Mouse (Mus musculus) MEL (cell line): Measurements from ENCODE around the gene Eif4e3. TPM values are rescaled to one million over a fixed set of nuclear protein-coding genes. Genes with fewer than 3 reads are reported as not detected.

ENCODE experiments used
- DNase-seq: peaks from one replicate; pipeline ENCODE4 v3.0.0; 2011; ENCODE audit warnings: low read depth, low spot score
- H3K27ac ChIP-seq: 2 replicates; pipeline ENCODE4 v1.5.1; 2012; ENCODE audit warnings: low read depth, mild to moderate bottlenecking, control low read depth, low read length, moderate library complexity; ENCODE audit not compliant: control insufficient read depth
- H3K27me3 ChIP-seq, 2 experiments: fragments of 150-350 bp in 1 of 2; sonication (generic) in 1 of 2; 2 replicates each; pipeline ENCODE4 v1.6.1; 2012; ENCODE audit warnings: low read length in 2 of 2, mild to moderate bottlenecking in 2 of 2, improper control_type of control experiment in 1 of 2, moderate library complexity in 1 of 2; ENCODE audit not compliant: insufficient read depth in 2 of 2, control insufficient read depth in 1 of 2
- H3K36me3 ChIP-seq, 2 experiments: 2 replicates each; pipeline ENCODE4 v1.6.1; 2012 to 2014; ENCODE audit warnings: low read length in 2 of 2, improper control_type of control experiment in 1 of 2, inconsistent platforms in 1 of 2, mild to moderate bottlenecking in 1 of 2; ENCODE audit not compliant: insufficient read depth in 2 of 2, control insufficient read depth in 1 of 2
- H3K4me1 ChIP-seq, 2 experiments: fragments of 150-350 bp in 1 of 2; sonication (generic) in 1 of 2; 2 replicates each; pipeline ENCODE4 v1.6.1; 2012; ENCODE audit warnings: low read length in 2 of 2, improper control_type of control experiment in 1 of 2, mild to moderate bottlenecking in 1 of 2; ENCODE audit not compliant: insufficient read depth in 2 of 2, control insufficient read depth in 1 of 2
- H3K4me3 ChIP-seq, 2 experiments: fragments of 150-350 bp in 1 of 2; sonication (generic) in 1 of 2; 2 replicates each; pipeline ENCODE4 v1.5.1; 2012; ENCODE audit warnings: low read depth in 2 of 2, low read length in 2 of 2, mild to moderate bottlenecking in 2 of 2, moderate library complexity in 2 of 2, control low read depth in 1 of 2, improper control_type of control experiment in 1 of 2; ENCODE audit not compliant: control insufficient read depth in 1 of 2, insufficient read depth in 1 of 2
- H3K79me2 ChIP-seq: 2 replicates; pipeline ENCODE4 v1.6.1; 2012; ENCODE audit warnings: mild to moderate bottlenecking, low read length, moderate library complexity; ENCODE audit not compliant: control insufficient read depth, poor library complexity, insufficient read depth
- H3K9ac ChIP-seq: 2 replicates; pipeline ENCODE4 v1.6.1; 2012; ENCODE audit warnings: low read depth, mild to moderate bottlenecking, control low read depth, low read length, moderate library complexity; ENCODE audit not compliant: control insufficient read depth, poor library complexity, severe bottlenecking
- H3K9me3 ChIP-seq: fragments of 150-350 bp; sonication (generic); replicated peaks from 2 replicates; pipeline ENCODE4 v1.6.1; 2012; ENCODE audit warnings: mild to moderate bottlenecking, low read length, improper control_type of control experiment, moderate library complexity; ENCODE audit not compliant: insufficient read depth
- CHD1 ChIP-seq: IDR thresholded peaks from 2 replicates; pipeline ENCODE4 v1.6.1; 2012; ENCODE audit warnings: low read depth, mild to moderate bottlenecking, inconsistent platforms, low read length, improper control_type of control experiment
- E2F4 ChIP-seq: IDR thresholded peaks from 2 replicates; pipeline ENCODE4 v1.6.1; 2011; ENCODE audit warnings: low read depth, low read length, improper control_type of control experiment, borderline replicate concordance
- ELF1 ChIP-seq: IDR thresholded peaks from 2 replicates; pipeline ENCODE4 v1.6.1; 2014; ENCODE audit warnings: low read depth, mild to moderate bottlenecking, inconsistent platforms, low read length, improper control_type of control experiment, moderate library complexity
- EP300 ChIP-seq, 2 experiments: IDR thresholded peaks; 2 replicates each; pipeline ENCODE4 v1.6.1; 2011; ENCODE audit warnings: improper control_type of control experiment in 2 of 2, low read length in 2 of 2, low read depth in 1 of 2, mild to moderate bottlenecking in 1 of 2
- ETS1 ChIP-seq: IDR thresholded peaks from 2 replicates; pipeline ENCODE4 v1.6.1; 2012; ENCODE audit warnings: low read depth, mild to moderate bottlenecking, inconsistent platforms, low read length, improper control_type of control experiment, moderate library complexity
- GATA1 ChIP-seq: IDR thresholded peaks from 2 replicates; pipeline ENCODE4 v1.6.1; 2011; ENCODE audit warnings: low read depth, low read length, improper control_type of control experiment
- JUND ChIP-seq: IDR thresholded peaks from 2 replicates; pipeline ENCODE4 v1.6.1; 2011; ENCODE audit warnings: low read depth, mild to moderate bottlenecking, improper control_type of control experiment, low read length
- KAT2A ChIP-seq: conservative IDR thresholded peaks from 2 replicates; pipeline ENCODE4 v1.6.1; 2012; ENCODE audit warnings: low read depth, low read length, improper control_type of control experiment, inconsistent platforms
- MEF2A ChIP-seq: IDR thresholded peaks from 2 replicates; pipeline ENCODE4 v1.6.1; 2014; ENCODE audit warnings: low read depth, mild to moderate bottlenecking, inconsistent platforms, low read length, improper control_type of control experiment; ENCODE audit not compliant: poor library complexity, insufficient replicate concordance, severe bottlenecking; ENCODE audit errors: extremely low read depth
- MYC ChIP-seq: IDR thresholded peaks from 2 replicates; pipeline ENCODE4 v1.6.1; 2011; ENCODE audit warnings: low read depth, mild to moderate bottlenecking, low read length, improper control_type of control experiment, moderate library complexity
- NELFE ChIP-seq: IDR thresholded peaks from 2 replicates; pipeline ENCODE4 v1.6.1; 2011; ENCODE audit warnings: low read depth, low read length, improper control_type of control experiment
- NRF1 ChIP-seq: IDR thresholded peaks from 2 replicates; pipeline ENCODE4 v1.6.1; 2014; ENCODE audit warnings: low read depth, mild to moderate bottlenecking, inconsistent platforms, low read length, improper control_type of control experiment, moderate library complexity; ENCODE audit not compliant: poor library complexity, insufficient read depth, severe bottlenecking
- POLR2A ChIP-seq, 2 experiments: IDR thresholded peaks; 2 replicates each; pipeline ENCODE4 v1.6.1; 2011 to 2012; ENCODE audit warnings: low read length in 2 of 2, mild to moderate bottlenecking in 2 of 2, control low read depth in 1 of 2, improper control_type of control experiment in 1 of 2, low read depth in 1 of 2, moderate library complexity in 1 of 2; ENCODE audit not compliant: control insufficient read depth in 1 of 2, insufficient read depth in 1 of 2, poor library complexity in 1 of 2
- POLR2AphosphoS2 ChIP-seq: IDR thresholded peaks from 2 replicates; pipeline ENCODE4 v1.6.1; 2011; ENCODE audit warnings: low read length, improper control_type of control experiment
- RAD21 ChIP-seq: IDR thresholded peaks from 2 replicates; pipeline ENCODE4 v1.6.1; 2011; ENCODE audit warnings: mild to moderate bottlenecking, low read depth, low read length, improper control_type of control experiment
- RCOR1 ChIP-seq: IDR thresholded peaks from 2 replicates; pipeline ENCODE4 v1.6.1; 2012; ENCODE audit warnings: low read depth, mild to moderate bottlenecking, inconsistent platforms, low read length, improper control_type of control experiment
- SIN3A ChIP-seq: IDR thresholded peaks from 2 replicates; pipeline ENCODE4 v1.6.1; 2012; ENCODE audit warnings: low read length, improper control_type of control experiment, inconsistent platforms
- SMC3 ChIP-seq: IDR thresholded peaks from 2 replicates; pipeline ENCODE4 v1.6.1; 2011; ENCODE audit warnings: low read depth, low read length, improper control_type of control experiment
- TAL1 ChIP-seq: IDR thresholded peaks from 2 replicates; pipeline ENCODE4 v1.6.1; 2012; ENCODE audit warnings: mild to moderate bottlenecking, inconsistent platforms, low read length, moderate library complexity, mixed read lengths
- TBP ChIP-seq: IDR thresholded peaks from 2 replicates; pipeline ENCODE4 v1.8.0; 2011; ENCODE audit warnings: low read depth, low read length, improper control_type of control experiment
- TCF12 ChIP-seq: IDR thresholded peaks from 2 replicates; pipeline ENCODE4 v1.6.1; 2014; ENCODE audit warnings: low read depth, mild to moderate bottlenecking, inconsistent platforms, low read length, improper control_type of control experiment, moderate library complexity
- USF2 ChIP-seq, 2 experiments: IDR thresholded peaks; 2 replicates each; pipeline ENCODE4 v1.6.1; 2011 to 2012; ENCODE audit warnings: improper control_type of control experiment in 2 of 2, low read length in 2 of 2, borderline replicate concordance in 1 of 2, inconsistent platforms in 1 of 2, low read depth in 1 of 2, mild to moderate bottlenecking in 1 of 2; ENCODE audit not compliant: insufficient read depth in 1 of 2
- ZC3H11A ChIP-seq: IDR thresholded peaks from 2 replicates; pipeline ENCODE4 v1.6.1; 2012; ENCODE audit warnings: low read depth, mild to moderate bottlenecking, inconsistent platforms, low read length, improper control_type of control experiment
- ZKSCAN1 ChIP-seq: IDR thresholded peaks from 2 replicates; pipeline ENCODE4 v1.6.1; 2012; ENCODE audit warnings: low read depth, mild to moderate bottlenecking, inconsistent platforms, low read length, improper control_type of control experiment, moderate library complexity
- ZNF384 ChIP-seq: IDR thresholded peaks from 2 replicates; pipeline ENCODE4 v1.6.1; 2012; ENCODE audit warnings: low read depth, mild to moderate bottlenecking, inconsistent platforms, low read length, improper control_type of control experiment
- polyA plus RNA-seq, 2 experiments: library from polyadenylated mRNA; stranded (reverse) in 1 of 2; unstranded in 1 of 2; fragments of >175 nt in 1 of 2; fragments of >200 nt in 1 of 2; gene quantifications; 2 replicates each; pipeline versions ENCODE4 v1.2.1 to v1.2.4; 2012; ENCODE audit warnings: low replicate concordance in 2 of 2, low read depth in 1 of 2; ENCODE audit not compliant: insufficient read length in 2 of 2, insufficient read depth in 1 of 2, missing spikeins in 1 of 2
- total RNA-seq: library from RNA; depleted of rRNA; stranded (reverse); fragments of 300-350 nt; gene quantifications from 2 replicates; pipeline ENCODE4 v1.2.3, GENCODE M21; 2012

The Eif4e3 gene
- total and polyA plus RNA-seq, 3 experiments = not detected

GRCm38 (mm10) chr6:99660443-99660842 lies 6.1 kb downstream of the Eif4e3 start:
- Histone ChIP-seq H3K79me2 (no peaks in the 10 kb centered on the region), H3K36me3 (no peaks in the 10 kb centered on the region), H3K27ac (no peak overlapping the region), H3K9me3 (no peaks in the 10 kb centered on the region), H3K4me1 (no peaks in the 10 kb centered on the region), H3K27me3 (no peaks in the 10 kb centered on the region), H3K9ac (no peak overlapping the region), H3K4me3 (no peak overlapping the region)
- DNase-seq = no peak
- TF ChIP-seq CHD1 (no peak), USF2 (IDR thresholded peaks at IDR 0.05; ENCODE audit: borderline replicate concordance in 1 of 2, insufficient read depth in 1 of 2, low read depth in 1 of 2, low read length in 2 of 2) (no peak), EP300 (IDR thresholded peaks at IDR 0.05; ENCODE audit: low read depth in 1 of 2, low read length in 2 of 2) (no peak), SIN3A (no peak), TCF12 (no peak), NELFE (no peak), ZNF384 (no peak)

GRCm38 (mm10) chr6:99658586-99658985 lies 8.0 kb downstream of the Eif4e3 start:
- no peak for DNase-seq
- no peaks in the 10 kb centered on the region for H3K4me1 ChIP-seq
- TF ChIP-seq RAD21 = no peak
- TF ChIP-seq MYC = no peak
- no peak for TF ChIP-seq NRF1
- TF ChIP-seq POLR2AphosphoS2 = no peak
- no peak for TF ChIP-seq ELF1
- TF ChIP-seq POLR2A (IDR thresholded peaks at IDR 0.05; ENCODE audit: control insufficient read depth in 1 of 2, insufficient read depth in 1 of 2, low read depth in 1 of 2, low read length in 2 of 2, poor library complexity in 1 of 2) = no peak
- TF ChIP-seq JUND = no peak
- TF ChIP-seq SMC3 = no peak
- TF ChIP-seq NELFE = no peak
- no peak for TF ChIP-seq GATA1
- TF ChIP-seq TAL1 = no peak
- TF ChIP-seq MEF2A = no peak
- no peak for TF ChIP-seq KAT2A
- TF ChIP-seq ETS1 = no peak
- TF ChIP-seq ZC3H11A = no peak
- no peak for TF ChIP-seq TBP
- TF ChIP-seq E2F4 = no peak
- no peak for TF ChIP-seq RCOR1
- TF ChIP-seq ZKSCAN1 = no peak
- TF ChIP-seq, all 39 proteins: peak for 0
- no peaks in the 10 kb centered on the region for H3K79me2 ChIP-seq
- H3K27ac ChIP-seq = no peak overlapping the region
- H3K4me3 ChIP-seq = no peak overlapping the region
- no peaks in the 10 kb centered on the region for H3K9me3 ChIP-seq
- H3K36me3 ChIP-seq = no peaks in the 10 kb centered on the region
- no peaks in the 10 kb centered on the region; a peak in 1 of 4 replicates for H3K27me3 ChIP-seq
- no peak overlapping the region for H3K9ac ChIP-seq
